In genomic region chr2:101813581-101814271, GRCm38 (mm10) we compare ENCODE assay signal across 17 mouse cellular contexts.
DNase-seq lines count a peak whose midpoint lies in the region; ATAC-seq and TF ChIP-seq lines count a peak whose summit lies in the region.
"Had no signal": no experiment of that assay in that cellular context is flagged by ENCODE, and none has a peak within 500 bp of the region (broad histone marks: within the 10 kb centered on the region; RNA-seq: fewer than 3 reads in every experiment).

No protein-coding gene starts in this region.

- TF ChIP-seq POLR2A in heart, adult 2 months (IDR thresholded peaks at IDR 0.05; ENCODE audit: insufficient read depth, low read depth, low read length), result no peak

- H3K9me3 ChIP-seq in heart, embryonic 10.5 days, result no peaks in the 10 kb centered on the region
- H3K9me3 ChIP-seq in kidney, embryonic 16.5 days (ENCODE audit: low read length), result no peaks in the 10 kb centered on the region
- H3K9me3 ChIP-seq: forebrain, embryonic 13.5 days; hindbrain, embryonic 12.5 days; limb, embryonic 12.5 days; liver, embryonic 15.5 days; megakaryocyte, embryonic 14.5 days had no signal

- intact Hi-C loops in heart, adult 2 months (cut with DNase I), result no loop called here

- no peak overlapping the region for H3K4me3 ChIP-seq in heart, adult 2 months
- no peak overlapping the region for H3K4me3 ChIP-seq in heart, embryonic 10.5 days
- H3K4me3 ChIP-seq in brown adipose tissue, adult 24 weeks (ENCODE audit: insufficient read depth, low read depth, low read length), result no peak overlapping the region
- H3K4me3 ChIP-seq in kidney, embryonic 16.5 days (ENCODE audit: low read length), result no peak overlapping the region
- H3K4me3 ChIP-seq: forebrain, embryonic 13.5 days; hindbrain, embryonic 12.5 days; limb, embryonic 12.5 days; liver, embryonic 15.5 days; megakaryocyte, embryonic 14.5 days had no signal

- no peaks in the 10 kb centered on the region for H3K79me2 ChIP-seq in heart, adult 2 months (replicated peaks; ENCODE audit: control insufficient read depth, insufficient read depth, low read length)

- no peak for TF ChIP-seq EP300 in heart, adult 2 months (IDR thresholded peaks at IDR 0.05; ENCODE audit: insufficient read depth, low read depth, low read length)

- H3K36me3 ChIP-seq in heart, adult 2 months (ENCODE audit: control insufficient read depth, insufficient read depth, low read length), result no peaks in the 10 kb centered on the region
- H3K36me3 ChIP-seq in heart, embryonic 10.5 days, result no peaks in the 10 kb centered on the region
- no peaks in the 10 kb centered on the region for H3K36me3 ChIP-seq in kidney, embryonic 16.5 days (ENCODE audit: insufficient read depth, low read length)
- H3K36me3 ChIP-seq: hindbrain, embryonic 12.5 days; limb, embryonic 12.5 days; liver, embryonic 15.5 days had no signal

- TF ChIP-seq CTCF in heart, adult 2 months (IDR thresholded peaks at IDR 0.05), result no peak

- peak; percentile 24 to 29 for DNase-seq in heart, adult 2 months
- DNase-seq in heart, embryonic 10.5 days (ENCODE audit: low spot score), result no peak
- peak; percentile 48 for DNase-seq in 3T3-L1 (ENCODE audit: low read depth, low spot score)
- no peak for DNase-seq in cerebellum, postnatal 14 days
- DNase-seq: cerebellum, adult 11-12 months; cerebellum, postnatal 36 days; right cerebral cortex, adult 18-20 months; spleen, adult 18-20 months had no signal

- peak overlapping the region; percentile 36 for H3K27ac ChIP-seq in heart, adult 2 months
- no peak overlapping the region for H3K27ac ChIP-seq in heart, embryonic 10.5 days
- peak overlapping the region; percentile 35 for H3K27ac ChIP-seq in brown adipose tissue, adult 24 weeks (replicated peaks; ENCODE audit: low read depth, low read length)
- H3K27ac ChIP-seq in kidney, embryonic 16.5 days (ENCODE audit: low read length), result no peak overlapping the region
- H3K27ac ChIP-seq: forebrain, embryonic 13.5 days; hindbrain, embryonic 12.5 days; limb, embryonic 12.5 days; liver, embryonic 15.5 days had no signal

- H3K4me1 ChIP-seq in heart, adult 2 months (ENCODE audit: control insufficient read depth, insufficient read depth, low read length), result peaks cover 4% of the 10 kb centered on the region
- H3K4me1 ChIP-seq in heart, embryonic 10.5 days, result peaks cover 13% of the 10 kb centered on the region
- H3K4me1 ChIP-seq in brown adipose tissue, adult 24 weeks (ENCODE audit: control insufficient read depth, insufficient read depth, insufficient read length, low read length), result peaks cover 10% of the 10 kb centered on the region
- peaks cover 69% of the 10 kb centered on the region for H3K4me1 ChIP-seq in kidney, embryonic 16.5 days (ENCODE audit: insufficient read depth, low read length)
- H3K4me1 ChIP-seq: forebrain, embryonic 13.5 days had no signal

- no peak for ATAC-seq in kidney, embryonic 16.5 days (ENCODE audit: low FRiP score, low TSS enrichment)
- ATAC-seq in CD4-positive, CD25-positive, alpha-beta regulatory T cell, adult 4 months, result no peak
- ATAC-seq: forebrain, embryonic 13.5 days; midbrain, embryonic 16.5 days had no signal

- no peak overlapping the region for H3K9ac ChIP-seq in heart, adult 2 months (ENCODE audit: low read depth, low read length)
- 0 out of 2 replicates have a peak overlapping the region, but pooled peaks have one; percentile 23 for H3K9ac ChIP-seq in kidney, embryonic 16.5 days (replicated peaks; ENCODE audit: low read length)
- H3K9ac ChIP-seq: forebrain, embryonic 13.5 days; hindbrain, embryonic 12.5 days; limb, embryonic 12.5 days; liver, embryonic 15.5 days had no signal

- H3K4me2 ChIP-seq in kidney, embryonic 16.5 days (replicated peaks; ENCODE audit: low read depth, low read length), result no peak overlapping the region
- H3K4me2 ChIP-seq: forebrain, embryonic 13.5 days; hindbrain, embryonic 12.5 days; limb, embryonic 12.5 days; liver, embryonic 15.5 days had no signal

- no peaks in the 10 kb centered on the region for H3K27me3 ChIP-seq in heart, adult 2 months (ENCODE audit: control insufficient read depth, insufficient read depth, low read length)
- no peaks in the 10 kb centered on the region for H3K27me3 ChIP-seq in heart, embryonic 10.5 days (ENCODE audit: insufficient read depth, poor library complexity, severe bottlenecking)
- no peaks in the 10 kb centered on the region for H3K27me3 ChIP-seq in kidney, embryonic 16.5 days (ENCODE audit: insufficient read depth, low read length)
- H3K27me3 ChIP-seq: forebrain, embryonic 13.5 days; hindbrain, embryonic 12.5 days; limb, embryonic 12.5 days; liver, embryonic 15.5 days had no signal

- WGBS in heart, adult 2 months, result 40% methylated on average over 6 of the region's 6 CpGs
- WGBS in heart, embryonic 10.5 days, result 62% methylated on average over 6 of the region's 6 CpGs
- WGBS in kidney, embryonic 16.5 days, result 59% methylated on average over 6 of the region's 6 CpGs

Comparison
In these comparisons a context has a peak if more than half of its experiments do, and no peak if none do; other contexts are left out.
1. DNase-seq: peak in heart, adult 2 months (2 of 2) and 3T3-L1 (single experiment); none in heart, embryonic 10.5 days (single experiment) and cerebellum, postnatal 14 days (0 of 2).
2. H3K27ac ChIP-seq: peak in heart, adult 2 months (single experiment) and brown adipose tissue, adult 24 weeks (single experiment); none in heart, embryonic 10.5 days (single experiment) and kidney, embryonic 16.5 days (single experiment).